Mouse (Mus musculus) thymus, postnatal 0 days (tissue): Measurements from ENCODE around the gene Dcaf17. TPM values are rescaled to one million over a fixed set of nuclear protein-coding genes. Genes with fewer than 3 reads are reported as not detected.

Experiments
- DNase-seq: peaks from one replicate; pipeline ENCODE4 v3.0.0-alpha.2; 2015; ENCODE audit warnings: low spot score
- polyA plus RNA-seq: library from polyadenylated mRNA; unstranded; fragments of >200 nt; fragmentation: Nextera tagmentation; extraction: Ambion mirVana; gene quantifications from 2 replicates; pipeline ENCODE4 v1.2.1, GENCODE M21; 2015

The Dcaf17 gene
- polyA plus RNA-seq, 1 experiment from 2014 or later, result 47.7 TPM

GRCm38 (mm10) chr2:71120844-71121243 lies 65.7 kb downstream of the Dcaf17 start:
- DNase-seq, result no peak

- no peak for DNase-seq
Observed at GRCm38 (mm10) chr2:71121406-71121805, 66.3 kb downstream of the Dcaf17 start.

- DNase-seq, result no peak
Observed at GRCm38 (mm10) chr2:71122268-71123029, 67.3 kb downstream of the Dcaf17 start.

- no peak for DNase-seq
Observed at GRCm38 (mm10) chr2:71123591-71123990, 68.5 kb downstream of the Dcaf17 start.

GRCm38 (mm10) chr2:71127779-71128534 lies 72.8 kb downstream of the Dcaf17 start:
- DNase-seq, result peak; percentile 27

- DNase-seq, result no peak
Observed at GRCm38 (mm10) chr2:71130366-71130765, 75.2 kb downstream of the Dcaf17 start.

- peak; percentile 38 for DNase-seq
Observed at GRCm38 (mm10) chr2:71131866-71132496, 76.9 kb downstream of the Dcaf17 start.

GRCm38 (mm10) chr2:71134041-71134505 lies 78.9 kb downstream of the Dcaf17 start:
- no peak for DNase-seq

- DNase-seq, result no peak
Observed at GRCm38 (mm10) chr2:71134836-71135235, 79.7 kb downstream of the Dcaf17 start.

GRCm38 (mm10) chr2:71140622-71141021 lies 85.5 kb downstream of the Dcaf17 start:
- DNase-seq, result no peak

GRCm38 (mm10) chr2:71142410-71142809 lies 87.3 kb downstream of the Dcaf17 start:
- DNase-seq, result no peak

GRCm38 (mm10) chr2:71145853-71146252 lies 90.7 kb downstream of the Dcaf17 start:
- DNase-seq, result no peak

- no peak for DNase-seq
Observed at GRCm38 (mm10) chr2:71146266-71146665, 91.1 kb downstream of the Dcaf17 start.

GRCm38 (mm10) chr2:71147816-71148215 lies 92.7 kb downstream of the Dcaf17 start:
- no peak for DNase-seq

Other genes starting within 250 kb of the Dcaf17 start
- 37.0 and 45.3 TPM in 2 replicates for gene Tlk1, start 229.6 kb upstream of the Dcaf17 start, polyA plus RNA-seq
- gene Mettl8, start 255 bp downstream of the Dcaf17 start, polyA plus RNA-seq, result 23.7 and 25.4 TPM in 2 replicates
- gene Cybrd1, start 62.6 kb downstream of the Dcaf17 start, polyA plus RNA-seq, result 1.3 and 1.4 TPM in 2 replicates
- gene Dync1i2, start 156.4 kb downstream of the Dcaf17 start, polyA plus RNA-seq, result 75.2 and 76.4 TPM in 2 replicates